Mouse (Mus musculus) erythroblast, embryonic 14.5 days (primary cell): ENCODE measurements around the gene Acvr1b.

Experiments used
- GATA1 ChIP-seq: IDR thresholded peaks from 2 replicates; pipeline ENCODE4 v1.6.1; 2012; ENCODE audit warnings: low read length, inconsistent platforms, mixed read lengths
- TAL1 ChIP-seq: IDR thresholded peaks from 3 replicates; pipeline ENCODE4 v1.6.1; 2012; ENCODE audit warnings: low read length, inconsistent platforms, mixed read lengths

DNA sequence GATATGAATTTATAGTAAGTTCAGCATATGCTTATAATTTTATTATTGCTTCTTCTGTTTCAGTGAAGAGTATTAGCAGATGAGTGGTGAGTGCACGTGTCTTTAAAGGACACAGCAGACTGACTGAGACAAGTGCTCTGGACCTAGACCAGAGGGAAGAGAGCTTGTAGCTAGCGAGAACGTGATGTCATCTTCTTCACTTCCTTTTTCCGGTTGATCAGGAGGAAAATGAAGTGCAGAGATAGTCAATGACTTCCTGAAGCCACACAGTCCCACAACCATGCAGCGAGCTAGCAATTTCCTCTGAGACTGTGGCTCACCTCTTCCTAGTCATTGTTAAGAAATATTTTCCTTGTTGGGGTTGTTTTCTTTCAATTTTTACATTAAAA lies 16.9 kb downstream of the Acvr1b start:
- no peak for TF ChIP-seq TAL1
- TF ChIP-seq GATA1 = no peak
